Mouse (Mus musculus) activated CD4-positive, CD25-positive, alpha-beta regulatory T cell, adult 4 months (primary cell): ENCODE data around the gene Cfap221. TPM values are rescaled to one million over a fixed set of nuclear protein-coding genes. Genes with fewer than 3 reads are reported as not detected.
A peak's percentile ranks its signal among the peaks of the same experiment; 100 is the strongest.

Experiments
- ATAC-seq: one replicate; pipeline ENCODE4 v1.8.0; 2017
- polyA plus RNA-seq, 2 experiments: library from polyadenylated mRNA; unstranded; fragments of 100-300 nt; shearing (Covaris generic); gene quantifications; one replicate each; pipeline ENCODE4 v1.2.1; 2017

Cfap221 gene
- not detected for polyA plus RNA-seq

GRCm38 (mm10) chr1:119996798-119997581 lies at the start of gene Cfap221:
Gene Cfap221 (minus strand): TSS chr1:119997234.
- no peak for ATAC-seq

GRCm38 (mm10) chr1:120044584-120044983 lies 47.5 kb upstream of the Cfap221 start:
- no peak for ATAC-seq

GRCm38 (mm10) chr1:120042421-120042820 lies 45.4 kb upstream of the Cfap221 start:
- ATAC-seq, result no peak

- ATAC-seq, result no peak
Measured at GRCm38 (mm10) chr1:120038594-120038993, 41.6 kb upstream of the Cfap221 start.

- ATAC-seq, result no peak
Measured at GRCm38 (mm10) chr1:120037021-120037683, 40.1 kb upstream of the Cfap221 start.

- no peak for ATAC-seq
Measured at GRCm38 (mm10) chr1:120035456-120036034, 38.5 kb upstream of the Cfap221 start.

- no peak for ATAC-seq
Measured at GRCm38 (mm10) chr1:120034793-120035192, 37.8 kb upstream of the Cfap221 start.

GRCm38 (mm10) chr1:120033469-120033854 lies 36.4 kb upstream of the Cfap221 start:
- ATAC-seq, result no peak

GRCm38 (mm10) chr1:120032804-120033468 lies 35.9 kb upstream of the Cfap221 start:
- peak; percentile 99 for ATAC-seq

- no peak for ATAC-seq
Measured at GRCm38 (mm10) chr1:120030474-120030873, 33.4 kb upstream of the Cfap221 start.

- no peak for ATAC-seq
Measured at GRCm38 (mm10) chr1:120027693-120028092, 30.7 kb upstream of the Cfap221 start.

- no peak for ATAC-seq
Measured at GRCm38 (mm10) chr1:120025050-120025439, 28.0 kb upstream of the Cfap221 start.

- ATAC-seq, result no peak
Measured at GRCm38 (mm10) chr1:120024331-120025049, 27.5 kb upstream of the Cfap221 start.

- no peak for ATAC-seq
Measured at GRCm38 (mm10) chr1:120021951-120022350, 24.9 kb upstream of the Cfap221 start.

- no peak for ATAC-seq
Measured at GRCm38 (mm10) chr1:120020322-120020897, 23.4 kb upstream of the Cfap221 start.

GRCm38 (mm10) chr1:120019428-120019827 lies 22.4 kb upstream of the Cfap221 start:
- ATAC-seq, result no peak

GRCm38 (mm10) chr1:120018900-120019299 lies 21.9 kb upstream of the Cfap221 start:
- ATAC-seq, result no peak

- no peak for ATAC-seq
Measured at GRCm38 (mm10) chr1:120016240-120016639, 19.2 kb upstream of the Cfap221 start.

- no peak for ATAC-seq
Measured at GRCm38 (mm10) chr1:120013111-120013510, 16.1 kb upstream of the Cfap221 start.

- no peak for ATAC-seq
Measured at GRCm38 (mm10) chr1:120012638-120013037, 15.6 kb upstream of the Cfap221 start.

GRCm38 (mm10) chr1:120007851-120008588 lies 11.0 kb upstream of the Cfap221 start:
- no peak for ATAC-seq
